Mouse (Mus musculus) kidney, postnatal 0 days (tissue): ENCODE data around the gene Dusp5. TPM values are rescaled to one million over a fixed set of nuclear protein-coding genes. Genes with fewer than 3 reads are reported as not detected.
A peak's percentile ranks its signal among the peaks of the same experiment; 100 is the strongest.

Experiments used
- ATAC-seq: fragments of 200-750 bp; cut with Nextera tagmentation; replicated peaks from 2 replicates; pipeline ENCODE4 v1.8.0; 2017; ENCODE audit warnings: low read depth, moderate number of reproducible peaks, moderate TSS enrichment, moderate library complexity; ENCODE audit not compliant: low FRiP score
- DNase-seq: peaks from one replicate; pipeline ENCODE4 v3.0.0-alpha.2; 2016; ENCODE audit warnings: low spot score
- H3K27ac ChIP-seq: fragments of 300-500 bp; sonication (generic); 2 replicates; pipeline ENCODE4 v1.5.1; 2014; ENCODE audit warnings: mild to moderate bottlenecking
- H3K27me3 ChIP-seq: fragments of 300-500 bp; sonication (generic); 2 replicates; pipeline ENCODE4 v1.6.1; 2014; ENCODE audit warnings: low read length, mixed read lengths; ENCODE audit not compliant: insufficient read depth
- H3K36me3 ChIP-seq: fragments of 300-500 bp; sonication (generic); 2 replicates; pipeline ENCODE4 v1.6.1; 2014; ENCODE audit warnings: low read length, mixed read lengths; ENCODE audit not compliant: insufficient read depth
- H3K4me1 ChIP-seq: fragments of 300-500 bp; sonication (generic); replicated peaks from 2 replicates; pipeline ENCODE4 v1.6.1; 2014; ENCODE audit warnings: antibody characterized with exemption, low read length, mixed read lengths; ENCODE audit not compliant: insufficient read depth
- H3K4me2 ChIP-seq: fragments of 300-500 bp; sonication (generic); 2 replicates; pipeline ENCODE4 v1.6.1; 2014; ENCODE audit warnings: mild to moderate bottlenecking, low read length, moderate library complexity, mixed read lengths
- H3K4me3 ChIP-seq: fragments of 300-500 bp; sonication (generic); replicated peaks from 2 replicates; pipeline ENCODE4 v1.5.1; 2014; ENCODE audit warnings: low read depth, low read length
- H3K9ac ChIP-seq: fragments of 300-500 bp; sonication (generic); 2 replicates; pipeline ENCODE4 v1.6.1; 2014; ENCODE audit warnings: low read depth, low read length
- H3K9me3 ChIP-seq: fragments of 300-500 bp; sonication (generic); replicated peaks from 2 replicates; pipeline ENCODE4 v1.6.1; 2016; ENCODE audit warnings: low read length, inconsistent platforms, mixed read lengths
- CTCF ChIP-seq: IDR thresholded peaks from 2 replicates; pipeline ENCODE4 v1.5.1; 2016; ENCODE audit warnings: antibody characterized with exemption, low read depth, mild to moderate bottlenecking, moderate library complexity
- WGBS: fragments of 180-500 bp; shearing (Covaris S2); extraction: QIAGEN DNeasy Blood & Tissue Kit; methylation state at CpG from one replicate; pipeline ENCODE4 v1.1.7; 2014; 5-methylcytosine and 5-hydroxymethylcytosine counted together
- polyA plus RNA-seq: library from polyadenylated mRNA; unstranded; fragments of >200 nt; fragmentation: Nextera tagmentation; extraction: Ambion mirVana; gene quantifications from 2 replicates; pipeline ENCODE4 v1.2.1, GENCODE M21; 2015

Gene Dusp5
- polyA plus RNA-seq, 1 experiment from 2014 or later = 8.7 TPM

- no peaks in the 10 kb centered on the region for H3K9me3 ChIP-seq
- no peak overlapping the region for H3K27ac ChIP-seq
- peaks cover 11% of the 10 kb centered on the region for H3K4me1 ChIP-seq
- 84% methylated on average over 6 of the region's 6 CpGs for WGBS
- no peak overlapping the region for H3K4me3 ChIP-seq
- no peak overlapping the region for H3K9ac ChIP-seq
- peaks cover 23% of the 10 kb centered on the region for H3K36me3 ChIP-seq
- no peak for DNase-seq
- no peak for ATAC-seq
- no peak for TF ChIP-seq CTCF
- H3K27me3 ChIP-seq = no peaks in the 10 kb centered on the region
- H3K4me2 ChIP-seq = no peak overlapping the region
Measured at GRCm38 (mm10) chr19:53536251-53536650, 7.3 kb downstream of the Dusp5 start.

GRCm38 (mm10) chr19:53536731-53537666, 8.1 kb downstream of the Dusp5 start:
- H3K27ac ChIP-seq = no peak overlapping the region
- TF ChIP-seq CTCF = no peak
- H3K4me1 ChIP-seq = peaks cover 4% of the 10 kb centered on the region; the same call in 1 of the 2 replicates
- H3K36me3 ChIP-seq = peaks cover 28% of the 10 kb centered on the region
- ATAC-seq (no peak), DNase-seq (no peak)
- H3K27me3 ChIP-seq = no peaks in the 10 kb centered on the region
- no peak overlapping the region for H3K4me3 ChIP-seq
- no peak overlapping the region for H3K4me2 ChIP-seq
- no peaks in the 10 kb centered on the region for H3K9me3 ChIP-seq
- 79% methylated on average over 17 of the region's 17 CpGs for WGBS
- no peak overlapping the region for H3K9ac ChIP-seq

- Histone ChIP-seq H3K27me3 (no peaks in the 10 kb centered on the region), H3K36me3 (peaks cover 29% of the 10 kb centered on the region), H3K27ac (no peak overlapping the region), H3K4me2 (no peak overlapping the region), H3K4me3 (no peak overlapping the region), H3K9me3 (no peaks in the 10 kb centered on the region), H3K9ac (no peak overlapping the region), H3K4me1 (no peaks in the 10 kb centered on the region; the same call in 1 of the 2 replicates)
- no peak for TF ChIP-seq CTCF
- 87% methylated on average over 11 of the region's 11 CpGs for WGBS
- no peak for DNase-seq
- ATAC-seq = no peak
Measured at GRCm38 (mm10) chr19:53538024-53538423, 9.1 kb downstream of the Dusp5 start.

DNA sequence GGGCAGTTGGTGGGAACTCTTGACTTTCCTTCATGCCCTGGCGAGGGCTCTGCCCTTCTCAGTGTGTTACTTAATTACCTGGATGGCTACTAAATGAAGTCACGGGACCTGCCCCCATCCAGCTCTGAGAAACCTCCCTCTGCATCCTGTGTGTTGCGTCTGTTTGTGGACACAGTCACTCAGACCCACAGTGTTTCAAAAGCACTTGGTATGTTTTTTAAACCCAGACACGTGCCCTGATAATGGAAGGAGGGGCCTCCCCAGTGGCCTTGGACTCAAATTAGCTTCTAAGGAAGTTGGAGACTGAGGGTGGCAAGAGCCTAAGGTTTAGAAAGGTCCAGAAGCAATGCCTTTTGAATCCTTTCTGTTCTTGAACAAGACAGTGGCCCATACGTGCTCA, 9.9 kb downstream of the Dusp5 start:
- H3K9ac ChIP-seq = no peak overlapping the region
- peaks cover 29% of the 10 kb centered on the region for H3K36me3 ChIP-seq
- no peak overlapping the region for H3K4me2 ChIP-seq
- DNase-seq = no peak
- TF ChIP-seq CTCF = no peak
- no peaks in the 10 kb centered on the region for H3K27me3 ChIP-seq
- H3K9me3 ChIP-seq = no peaks in the 10 kb centered on the region
- no peak overlapping the region for H3K4me3 ChIP-seq
- 0 out of 2 replicates have a peak overlapping the region, but pooled peaks have one; percentile 19 for H3K27ac ChIP-seq
- no peak for ATAC-seq
- WGBS = 48% methylated on average over 5 of the region's 5 CpGs
- H3K4me1 ChIP-seq = no peaks in the 10 kb centered on the region; the same call in 1 of the 2 replicates

DNA sequence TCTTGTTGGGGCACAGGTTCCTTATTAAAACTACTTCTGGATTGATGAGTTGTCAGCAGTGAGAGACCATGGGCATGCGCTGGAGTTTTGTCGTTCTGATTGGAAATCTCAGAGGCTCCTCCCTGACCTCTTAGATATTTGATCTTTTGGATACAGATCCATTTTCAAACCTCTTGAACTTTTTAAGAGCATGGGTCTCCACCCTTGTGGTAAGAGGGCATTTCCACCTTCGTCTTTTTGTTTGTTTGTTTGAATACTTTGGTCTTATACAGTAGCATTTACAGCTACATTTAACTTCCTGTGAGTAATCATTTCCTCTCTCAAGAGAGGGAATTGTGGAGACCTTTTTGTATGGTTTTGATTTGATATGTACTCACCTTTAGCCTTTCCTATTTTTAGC, 10.4 kb downstream of the Dusp5 start:
- Histone ChIP-seq H3K4me3 (no peak overlapping the region), H3K27ac (0 out of 2 replicates have a peak overlapping the region, but pooled peaks have one; percentile 19), H3K9ac (no peak overlapping the region), H3K27me3 (no peaks in the 10 kb centered on the region), H3K36me3 (peaks cover 29% of the 10 kb centered on the region), H3K4me2 (no peak overlapping the region), H3K9me3 (no peaks in the 10 kb centered on the region), H3K4me1 (no peaks in the 10 kb centered on the region; the same call in 1 of the 2 replicates)
- 27% methylated on average over 3 of the region's 3 CpGs for WGBS
- TF ChIP-seq CTCF = no peak
- DNase-seq = no peak
- ATAC-seq = no peak

DNA sequence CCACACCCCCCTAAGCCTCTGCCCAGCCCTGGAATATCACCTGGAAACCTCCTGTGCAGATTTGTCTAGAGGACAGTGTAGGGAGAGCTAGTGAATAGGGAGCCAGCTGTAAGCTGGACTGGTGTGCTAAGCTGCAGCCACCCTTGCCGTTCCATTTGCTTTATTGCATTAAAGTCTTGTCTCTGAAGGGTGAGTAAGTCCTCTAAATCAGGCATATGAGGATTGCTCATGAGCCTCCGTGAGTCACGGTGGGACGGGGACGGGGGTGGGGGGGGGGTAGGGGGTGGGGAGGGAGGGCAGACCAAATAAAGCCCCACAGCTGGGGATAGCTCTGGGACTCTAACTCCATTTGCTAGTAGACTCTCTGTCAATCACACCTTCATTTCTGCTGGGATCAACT, 14.7 kb downstream of the Dusp5 start:
- no peak for ATAC-seq
- H3K27ac ChIP-seq = no peak overlapping the region
- no peak for DNase-seq

More for the DNA sequence above, 14.7 kb downstream of the Dusp5 start:
- no peaks in the 10 kb centered on the region; the same call in 1 of the 2 replicates for H3K4me1 ChIP-seq
- TF ChIP-seq CTCF = no peak
- no peak overlapping the region for H3K4me3 ChIP-seq
- H3K9me3 ChIP-seq = no peaks in the 10 kb centered on the region
- no peak overlapping the region for H3K4me2 ChIP-seq
- H3K27me3 ChIP-seq = no peaks in the 10 kb centered on the region
- WGBS = 23% methylated on average over 5 of the region's 5 CpGs
- peaks cover 12% of the 10 kb centered on the region; the same call in 1 of the 2 replicates for H3K36me3 ChIP-seq
- no peak overlapping the region for H3K9ac ChIP-seq
